8 mouse cellular contexts compared by ENCODE assay signal in the genomic region with DNA sequence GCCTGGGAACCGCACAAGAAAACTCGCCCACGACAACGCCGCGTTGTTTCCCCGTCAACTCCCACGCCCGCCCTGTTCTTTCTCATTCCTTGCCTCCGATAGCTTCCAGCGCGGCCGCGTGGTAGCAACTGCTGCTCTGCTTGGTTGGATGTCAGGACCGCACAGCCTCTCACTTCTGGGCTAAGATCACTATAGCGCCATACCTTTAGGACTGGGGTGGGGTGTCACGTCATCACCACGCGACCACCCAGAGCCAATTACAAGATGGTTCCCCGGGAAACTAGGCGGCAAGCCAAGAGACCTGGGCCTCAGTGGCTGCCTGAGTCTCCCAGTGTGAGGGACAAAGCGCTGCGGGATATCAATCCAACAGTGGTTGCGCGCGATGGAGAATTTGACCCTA. TPM values are rescaled to one million over a fixed set of nuclear protein-coding genes. Genes with fewer than 3 reads are reported as not detected.
DNase-seq lines count a peak whose midpoint lies in the region; ATAC-seq and TF ChIP-seq lines count a peak whose summit lies in the region.

No protein-coding gene starts in this region.

- H3K4me1 ChIP-seq in intestine, embryonic 16.5 days (ENCODE audit: control insufficient read depth, insufficient read depth, low read length), result peaks cover 34% of the 10 kb centered on the region
- peaks cover 82% of the 10 kb centered on the region for H3K4me1 ChIP-seq in midbrain, embryonic 10.5 days
- peaks cover 9% of the 10 kb centered on the region for H3K4me1 ChIP-seq in small intestine, adult 2 months (ENCODE audit: control insufficient read depth, insufficient read depth, insufficient read length, low read length)

- WGBS in intestine, embryonic 16.5 days, result 12% methylated on average over 26 of the region's 26 CpGs
- WGBS in midbrain, embryonic 10.5 days, result 4% methylated on average over 26 of the region's 26 CpGs
- WGBS in small intestine, adult 2 months, result 63% methylated on average over 26 of the region's 26 CpGs

- H3K36me3 ChIP-seq in intestine, embryonic 16.5 days (ENCODE audit: control insufficient read depth, insufficient read depth, low read length), result 0 out of 2 replicates have a peak, but pooled peaks cover 3% of the 10 kb centered on the region
- H3K36me3 ChIP-seq in midbrain, embryonic 10.5 days, result peaks cover 32% of the 10 kb centered on the region
- H3K36me3 ChIP-seq in small intestine, adult 2 months (ENCODE audit: control insufficient read depth, insufficient read depth, low read length), result peaks cover 7% of the 10 kb centered on the region

- ATAC-seq in intestine, embryonic 16.5 days, result no peak

- no peaks in the 10 kb centered on the region for H3K27me3 ChIP-seq in intestine, embryonic 16.5 days (replicated peaks; ENCODE audit: control insufficient read depth, insufficient read depth, low read length)
- no peaks in the 10 kb centered on the region for H3K27me3 ChIP-seq in midbrain, embryonic 10.5 days (ENCODE audit: low read depth, poor library complexity, severe bottlenecking)
- H3K27me3 ChIP-seq in small intestine, adult 2 months (ENCODE audit: control insufficient read depth, insufficient read depth, low read length), result no peaks in the 10 kb centered on the region

- no peak for TF ChIP-seq CTCF in small intestine, adult 2 months (IDR thresholded peaks at IDR 0.05; ENCODE audit: extremely low read depth, insufficient read length, insufficient replicate concordance, low read depth, low read length)

- DNase-seq in adrenal gland, adult 8-10 months, result peak; percentile 60
- peak; percentile 92 for DNase-seq in embryo, embryonic 10 days (ENCODE audit: low spot score)
- DNase-seq in gastrocnemius, postnatal 10 days, result peak; percentile 45
- DNase-seq in left cerebral cortex, postnatal 10 days (ENCODE audit: extremely low spot score in 1 of 2, low spot score in 2 of 2), result peak; percentile 88 to 90
- DNase-seq in midbrain, embryonic 10.5 days (ENCODE audit: low spot score), result peak; percentile 89
- DNase-seq in thymus, postnatal 14 days, result no peak

- H3K4me3 ChIP-seq in intestine, embryonic 16.5 days (ENCODE audit: low read length), result peak overlapping the region; percentile 42
- H3K4me3 ChIP-seq in midbrain, embryonic 10.5 days, result peak overlapping the region; percentile 67
- H3K4me3 ChIP-seq in small intestine, adult 2 months (ENCODE audit: low read depth, low read length), result peak overlapping the region; percentile 39

- peak overlapping the region; percentile 49 for H3K27ac ChIP-seq in intestine, embryonic 16.5 days (ENCODE audit: low read length)
- peak overlapping the region; percentile 90 for H3K27ac ChIP-seq in midbrain, embryonic 10.5 days (replicated peaks)
- no peak overlapping the region for H3K27ac ChIP-seq in small intestine, adult 2 months (ENCODE audit: insufficient read depth, low read depth, low read length)

- H3K9me3 ChIP-seq in intestine, embryonic 16.5 days (ENCODE audit: control insufficient read depth, low read length), result no peaks in the 10 kb centered on the region
- H3K9me3 ChIP-seq in midbrain, embryonic 10.5 days (replicated peaks), result no peaks in the 10 kb centered on the region

- no peak for TF ChIP-seq POLR2A in small intestine, adult 2 months (IDR thresholded peaks at IDR 0.05; ENCODE audit: low read depth, low read length)

- peak overlapping the region; percentile 50 for H3K4me2 ChIP-seq in intestine, embryonic 16.5 days (ENCODE audit: low read depth, low read length)

- peak overlapping the region; percentile 64 for H3K9ac ChIP-seq in intestine, embryonic 16.5 days (ENCODE audit: low read depth, low read length)

- intact Hi-C loops in left cerebral cortex, postnatal 10 days (cut with DNase I), result no loop called here

RNA-seq across cellular contexts. Expression of gene Gzf1, which starts 3.0 kb away (rescaled TPM):
- 10 to 100 TPM; 27.1 to 53.7 (median 40.1) TPM for total RNA-seq in adrenal gland, adult 8-10 months (2022)
- total RNA-seq in gastrocnemius, postnatal 10 days (2021), result 10 to 100 TPM; 13.0 to 13.6 TPM
- 15.2 and 16.3 TPM in 2 replicates for polyA plus RNA-seq in intestine, embryonic 16.5 days (2015; fragmentation: Nextera tagmentation; extraction: Ambion mirVana)
- total RNA-seq in left cerebral cortex, postnatal 10 days (2021), result 10 to 100 TPM; 23.5 to 23.6 TPM
- polyA plus RNA-seq in midbrain, embryonic 10.5 days (2016; fragmentation: Nextera tagmentation; extraction: Ambion mirVana), result 27.2 and 30.1 TPM in 2 replicates
- polyA plus RNA-seq in small intestine, adult 2 months (2012; rRNA removed), result 4.5 and 5.5 TPM in 2 replicates

RNA-seq across cellular contexts. Expression of gene Nxt1, which starts 5.4 kb away (rescaled TPM):
- 10 to 100 TPM; 17.4 to 22.0 (median 18.0) TPM for total RNA-seq in adrenal gland, adult 8-10 months (2022)
- 10 to 100 TPM in 1 of 2 experiments, 1 to 10 TPM in 1; 7.3 to 11.6 TPM for total RNA-seq in gastrocnemius, postnatal 10 days (2021)
- 56.7 and 65.2 TPM in 2 replicates for polyA plus RNA-seq in intestine, embryonic 16.5 days (2015; fragmentation: Nextera tagmentation; extraction: Ambion mirVana)
- 10 to 100 TPM in 1 of 2 experiments, 1 to 10 TPM in 1; 9.0 to 10.9 TPM for total RNA-seq in left cerebral cortex, postnatal 10 days (2021)
- polyA plus RNA-seq in midbrain, embryonic 10.5 days (2016; fragmentation: Nextera tagmentation; extraction: Ambion mirVana), result 131 and 152 TPM in 2 replicates
- polyA plus RNA-seq in small intestine, adult 2 months (2012; rRNA removed), result 9.4 and 14.1 TPM in 2 replicates

RNA-seq across cellular contexts. Expression of gene Napb, which starts 54.5 kb away (rescaled TPM):
- 10 to 100 TPM in 2 of 4 experiments, 1 to 10 TPM in 2; 5.5 to 13.9 (median 8.1) TPM for total RNA-seq in adrenal gland, adult 8-10 months (2022)
- 1 to 10 TPM; 4.0 to 7.8 TPM for total RNA-seq in gastrocnemius, postnatal 10 days (2021)
- polyA plus RNA-seq in intestine, embryonic 16.5 days (2015; fragmentation: Nextera tagmentation; extraction: Ambion mirVana), result 3.1 and 3.3 TPM in 2 replicates
- 100 to 1,000 TPM; 257 to 269 TPM for total RNA-seq in left cerebral cortex, postnatal 10 days (2021)
- polyA plus RNA-seq in midbrain, embryonic 10.5 days (2016; fragmentation: Nextera tagmentation; extraction: Ambion mirVana), result 7.5 and 13.6 TPM in 2 replicates
- polyA plus RNA-seq in small intestine, adult 2 months (2012; rRNA removed), result 0.10 and 0.16 TPM in 2 replicates

Comparison
In these comparisons a context has a peak if more than half of its experiments do, and no peak if none do; other contexts are left out.
1. RNA of gene Napb, which starts 54.5 kb away (total RNA-seq): 257 to 269 TPM in left cerebral cortex, postnatal 10 days; 5.5 to 13.9 TPM in adrenal gland, adult 8-10 months and 4.0 to 7.8 TPM in gastrocnemius, postnatal 10 days; every median in the first group is over 10 times any median in the second.
2. Peak in every context shown above with its lines, with median percentiles within 50 percentile points of each other: H3K4me3 ChIP-seq.